In the genomic region with DNA sequence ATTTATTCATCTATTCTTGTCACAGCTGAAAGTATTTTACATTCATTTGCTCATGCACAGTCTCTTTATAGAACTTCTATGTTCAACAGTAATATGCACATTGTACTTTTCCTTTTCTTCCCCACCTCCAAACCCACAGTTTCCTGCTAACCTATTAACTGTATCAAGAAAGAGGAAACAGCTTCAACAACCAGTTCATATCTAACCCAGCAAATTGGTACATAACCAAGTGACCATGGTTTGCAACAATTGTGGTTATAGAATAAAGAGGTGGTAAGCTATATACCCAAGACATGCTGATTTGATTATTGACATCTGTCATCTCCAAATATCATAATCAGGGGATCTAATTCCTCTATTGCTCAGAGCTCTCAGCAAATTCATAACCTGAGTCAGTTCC, we compare ENCODE assay signal across 31 mouse cellular contexts.
DNase-seq lines count a peak whose midpoint lies in the region; ATAC-seq lines count a peak whose summit lies in the region.
"Had no signal": no experiment of that assay in that cellular context is flagged by ENCODE, and none has a peak within 500 bp of the region (broad histone marks: within the 10 kb centered on the region; RNA-seq: fewer than 3 reads in every experiment).

No protein-coding gene starts in this region.

- H3K27ac ChIP-seq in forebrain, embryonic 16.5 days (ENCODE audit: low read length), result no peak overlapping the region
- H3K27ac ChIP-seq: embryonic facial prominence, embryonic 10.5 days; embryonic facial prominence, embryonic 13.5 days; forebrain, embryonic 12.5 days; forebrain, embryonic 15.5 days; heart, embryonic 15.5 days; hindbrain, embryonic 14.5 days; hindbrain, postnatal 0 days had no signal

- intact Hi-C loops in left cerebral cortex, postnatal 14 days (cut with DNase I), result no loop called here

- DNase-seq in 416B (ENCODE audit: low read depth) (peak; percentile 83), MEL-GATA-1-ER (ENCODE audit: extremely low read depth, low read depth) (peak; percentile 61)
- no peak for DNase-seq in left cerebral cortex, postnatal 14 days (ENCODE audit: low spot score in 2 of 2)
- no peak for DNase-seq in cerebellum, postnatal 36 days
- DNase-seq: adrenal gland, adult 2 months; adrenal gland, postnatal 14 days; cerebellum, adult 11 months; cerebellum, adult 2 months; cerebellum, adult 9-11 months; cerebellum, postnatal 25 days; embryo, embryonic 11 days; gastrocnemius, postnatal 10 days; heart, adult 18-20 months; heart, postnatal 10 days; heart, postnatal 36 days; kidney, adult 18-20 months had no signal

- no peak overlapping the region for H3K4me3 ChIP-seq in forebrain, embryonic 16.5 days (replicated peaks; ENCODE audit: low read length)
- H3K4me3 ChIP-seq: embryonic facial prominence, embryonic 10.5 days; embryonic facial prominence, embryonic 13.5 days; erythroblast, embryonic 14.5 days; forebrain, embryonic 12.5 days; forebrain, embryonic 15.5 days; heart, embryonic 12.5 days; heart, embryonic 15.5 days had no signal

- H3K4me1 ChIP-seq in forebrain, embryonic 16.5 days (replicated peaks; ENCODE audit: control insufficient read depth, insufficient read depth, low read length), result no peaks in the 10 kb centered on the region
- H3K4me1 ChIP-seq: embryonic facial prominence, embryonic 10.5 days; embryonic facial prominence, embryonic 13.5 days; forebrain, embryonic 12.5 days; forebrain, embryonic 15.5 days; heart, embryonic 12.5 days; heart, embryonic 15.5 days had no signal

- peak; percentile 98 to 99 for ATAC-seq in hematopoietic stem cell, adult 5-6 weeks (replicated peaks in 1 of 2; ENCODE audit: insufficient read depth in 1 of 2, low FRiP score in 2 of 2, low TSS enrichment in 1 of 2, low read depth in 1 of 2, poor library complexity in 2 of 2, severe bottlenecking in 2 of 2)
- no peak for ATAC-seq in forebrain, embryonic 16.5 days
- ATAC-seq: CD4-positive, CD25-positive, alpha-beta regulatory T cell, adult 4 months; forebrain, embryonic 15.5 days; hindbrain, postnatal 0 days; inflammation-experienced regulatory T-cells, adult 6 months; intestine, embryonic 16.5 days; Patski had no signal

- H3K36me3 ChIP-seq in forebrain, embryonic 16.5 days (ENCODE audit: control insufficient read depth, insufficient read depth), result no peaks in the 10 kb centered on the region
- H3K36me3 ChIP-seq: embryonic facial prominence, embryonic 10.5 days; embryonic facial prominence, embryonic 13.5 days; forebrain, embryonic 12.5 days; forebrain, embryonic 15.5 days; heart, embryonic 12.5 days; heart, embryonic 15.5 days had no signal

- H3K9ac ChIP-seq in forebrain, embryonic 16.5 days (replicated peaks; ENCODE audit: low read depth, low read length), result no peak overlapping the region
- H3K9ac ChIP-seq: embryonic facial prominence, embryonic 13.5 days; forebrain, embryonic 12.5 days; forebrain, embryonic 15.5 days; heart, embryonic 12.5 days; heart, embryonic 15.5 days; hindbrain, embryonic 14.5 days had no signal

- H3K9me3 ChIP-seq in forebrain, embryonic 16.5 days (ENCODE audit: control insufficient read depth, low read length), result no peaks in the 10 kb centered on the region
- H3K9me3 ChIP-seq: embryonic facial prominence, embryonic 10.5 days; embryonic facial prominence, embryonic 13.5 days; forebrain, embryonic 12.5 days; forebrain, embryonic 15.5 days; heart, embryonic 12.5 days; heart, embryonic 15.5 days had no signal

- no peaks in the 10 kb centered on the region for H3K27me3 ChIP-seq in forebrain, embryonic 16.5 days (replicated peaks; ENCODE audit: control insufficient read depth, insufficient read depth, low read length)
- H3K27me3 ChIP-seq: embryonic facial prominence, embryonic 13.5 days; forebrain, embryonic 12.5 days; forebrain, embryonic 15.5 days; heart, embryonic 12.5 days; heart, embryonic 15.5 days; Patski had no signal

- no peak overlapping the region for H3K4me2 ChIP-seq in forebrain, embryonic 16.5 days (ENCODE audit: low read length)
- H3K4me2 ChIP-seq: embryonic facial prominence, embryonic 13.5 days; forebrain, embryonic 12.5 days; forebrain, embryonic 15.5 days; heart, embryonic 12.5 days; heart, embryonic 15.5 days; hindbrain, embryonic 14.5 days had no signal

Comparison
In these comparisons a context has a peak if more than half of its experiments do, and no peak if none do; other contexts are left out.
1. DNase-seq: peak in 416B (single experiment) and MEL-GATA-1-ER (single experiment); none in left cerebral cortex, postnatal 14 days (0 of 2) and cerebellum, postnatal 36 days (0 of 2).